24 mouse cellular contexts compared by ENCODE assay signal in genomic region chr1:163023075-163023474, GRCm38 (mm10). TPM values are rescaled to one million over a fixed set of nuclear protein-coding genes. Genes with fewer than 3 reads are reported as not detected.
DNase-seq lines count a peak whose midpoint lies in the region.
"Had no signal": no experiment of that assay in that cellular context is flagged by ENCODE, and none has a peak within 500 bp of the region (broad histone marks: within the 10 kb centered on the region; RNA-seq: fewer than 3 reads in every experiment).

No protein-coding gene starts in this region.

- DNase-seq in frontal cortex, adult 2 months (ENCODE audit: extremely low spot score in 1 of 2, low spot score in 1 of 2): peak; percentile 14 to 17
- DNase-seq in frontal cortex, postnatal 25 days (ENCODE audit: low spot score in 2 of 2): no peak
- DNase-seq in left cerebral cortex, postnatal 14 days (ENCODE audit: low spot score in 2 of 2): peak; percentile 5 to 43
- DNase-seq in left cerebral cortex, adult 9 months (ENCODE audit: low spot score in 2 of 2): no peak
- DNase-seq in brain, adult 2 months (ENCODE audit: low read depth, low spot score): peak; percentile 34
- DNase-seq in layer of hippocampus, postnatal 25 days (ENCODE audit: extremely low spot score in 1 of 2, low spot score in 1 of 2): no peak
- DNase-seq: adrenal gland, adult 2 months; adrenal gland, postnatal 10 days; adrenal gland, postnatal 25 days; cerebellum, adult 11-12 months; cerebellum, adult 2 months; cerebellum, adult 9-10 months; cerebellum, postnatal 10 days; cerebellum, postnatal 25 days had no signal

- intact Hi-C loops in left cerebral cortex, postnatal 14 days (cut with DNase I): no loop called here

RNA-seq across cellular contexts. Expression of gene Fmo3, which starts 38.7 kb away (rescaled TPM):
- not detected in 2 replicates for polyA plus RNA-seq in frontal cortex, adult 2 months (2012; rRNA removed)
- total RNA-seq in left cerebral cortex, postnatal 14 days (2021): not detected
- not detected for total RNA-seq in layer of hippocampus, postnatal 25 days (2021)
- total RNA-seq: adrenal gland, postnatal 25 days; ES-E14; MEL had no signal
- polyA plus RNA-seq: adrenal gland, adult 2 months; C2C12; cerebellum, adult 2 months; cortical plate, adult 2 months; embryonic facial prominence, embryonic 10.5 days; embryonic facial prominence, embryonic 12.5 days; embryonic facial prominence, embryonic 14.5 days; forebrain, embryonic 11.5 days; forebrain, embryonic 13.5 days; forebrain, embryonic 15.5 days had no signal

Comparison
In these comparisons a context has a peak if more than half of its experiments do, and no peak if none do; other contexts are left out.
1. DNase-seq: peak in frontal cortex, adult 2 months (2 of 2), left cerebral cortex, postnatal 14 days (2 of 2) and brain, adult 2 months (single experiment); none in frontal cortex, postnatal 25 days (0 of 2), left cerebral cortex, adult 9 months (0 of 2) and layer of hippocampus, postnatal 25 days (0 of 2).